Mouse (Mus musculus) ES-CJ7 (cell line): ENCODE results near the gene Esp18.

Source experiments
- DNase-seq: peaks from one replicate; pipeline ENCODE4 v3.0.0; 2011; ENCODE audit warnings: low read depth, low spot score

Esp18 gene

GRCm38 (mm10) chr17:39406059-39406458, at the start of gene Esp18:
TSS of gene Esp18 (plus strand) at chr17:39406359.
- DNase-seq = no peak

GRCm38 (mm10) chr17:39363316-39363715, 42.8 kb upstream of the Esp18 start:
- peak; percentile 57 for DNase-seq
